Mouse (Mus musculus) liver, embryonic 15.5 days (tissue): ENCODE data around the gene Anapc2. TPM values are rescaled to one million over a fixed set of nuclear protein-coding genes. Genes with fewer than 3 reads are reported as not detected.
A peak's percentile ranks its signal among the peaks of the same experiment; 100 is the strongest.

Source experiments
- ATAC-seq: fragments of 200-750 bp; cut with Nextera tagmentation; 2 replicates; pipeline ENCODE4 v1.8.0; 2017; ENCODE audit warnings: moderate number of reproducible peaks, mild to moderate bottlenecking, moderate library complexity; ENCODE audit not compliant: insufficient read depth
- H3K27ac ChIP-seq: fragments of 300-500 bp; sonication (generic); replicated peaks from 2 replicates; pipeline ENCODE4 v1.5.1; 2015; ENCODE audit warnings: mild to moderate bottlenecking, inconsistent platforms
- H3K27me3 ChIP-seq: fragments of 300-500 bp; sonication (generic); 2 replicates; pipeline ENCODE4 v1.6.1; 2015; ENCODE audit warnings: mild to moderate bottlenecking, inconsistent platforms
- H3K36me3 ChIP-seq: fragments of 300-500 bp; sonication (generic); replicated peaks from 2 replicates; pipeline ENCODE4 v1.6.1; 2015; ENCODE audit warnings: moderate library complexity, mild to moderate bottlenecking, inconsistent platforms
- H3K4me1 ChIP-seq: fragments of 300-500 bp; sonication (generic); replicated peaks from 2 replicates; pipeline ENCODE4 v1.6.1; 2015; ENCODE audit warnings: inconsistent platforms
- H3K4me2 ChIP-seq: fragments of 300-500 bp; sonication (generic); 2 replicates; pipeline ENCODE4 v1.6.1; 2015; ENCODE audit warnings: moderate library complexity, mild to moderate bottlenecking, inconsistent platforms
- H3K4me3 ChIP-seq: fragments of 300-500 bp; sonication (generic); replicated peaks from 2 replicates; pipeline ENCODE4 v1.5.1; 2015; ENCODE audit warnings: mild to moderate bottlenecking, inconsistent platforms
- H3K9ac ChIP-seq: fragments of 300-500 bp; sonication (generic); 2 replicates; pipeline ENCODE4 v1.6.1; 2015; ENCODE audit warnings: moderate library complexity, mild to moderate bottlenecking, inconsistent platforms
- H3K9me3 ChIP-seq: fragments of 300-500 bp; sonication (generic); replicated peaks from 2 replicates; pipeline ENCODE4 v1.6.1; 2016; ENCODE audit warnings: inconsistent platforms
- WGBS: fragments of 180-500 bp; shearing (Covaris S2); methylation state at CpG from one replicate; pipeline ENCODE4 v1.1.7; 2015; ENCODE audit warnings: mixed read lengths; ENCODE audit not compliant: insufficient replicate concordance; 5-methylcytosine and 5-hydroxymethylcytosine counted together
- polyA plus RNA-seq: library from polyadenylated mRNA; unstranded; fragments of >200 nt; fragmentation: Nextera tagmentation; extraction: Ambion mirVana; gene quantifications from 2 replicates; pipeline ENCODE4 v1.2.1, GENCODE M21; 2015

The Anapc2 gene
- polyA plus RNA-seq, 1 experiment from 2014 or later, result 41.7 TPM

DNA sequence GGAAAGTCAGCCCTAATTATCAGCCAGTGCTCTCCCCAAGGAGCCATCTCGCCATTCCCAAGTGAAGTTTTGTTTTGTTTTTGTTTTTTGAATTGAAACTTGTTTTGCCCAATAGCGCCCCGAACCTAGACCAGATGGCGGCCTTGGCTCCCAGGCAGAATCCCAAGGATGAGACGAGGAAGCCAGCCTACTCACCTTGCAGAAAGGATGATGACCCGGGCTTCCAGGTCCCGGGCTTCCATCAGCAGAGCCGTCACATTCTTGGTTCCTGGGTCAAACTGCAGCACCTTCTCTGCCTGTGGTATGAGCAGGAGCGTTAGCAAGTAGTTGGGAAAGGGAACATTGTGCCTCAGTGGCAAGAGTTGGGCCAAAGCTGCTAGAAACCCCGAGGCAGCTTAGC, 37.9 kb downstream of the Anapc2 start:
- ATAC-seq, result no peak
- WGBS, result 35% methylated on average over 10 of the region's 10 CpGs
- no peak overlapping the region for H3K27ac ChIP-seq
- peaks cover 3% of the 10 kb centered on the region for H3K4me1 ChIP-seq
- H3K4me3 ChIP-seq, result no peak overlapping the region
- peaks cover 98% of the 10 kb centered on the region for H3K27me3 ChIP-seq
- H3K36me3 ChIP-seq, result no peaks in the 10 kb centered on the region
- no peak overlapping the region for H3K4me2 ChIP-seq
- H3K9ac ChIP-seq, result no peak overlapping the region
- H3K9me3 ChIP-seq, result no peaks in the 10 kb centered on the region

DNA sequence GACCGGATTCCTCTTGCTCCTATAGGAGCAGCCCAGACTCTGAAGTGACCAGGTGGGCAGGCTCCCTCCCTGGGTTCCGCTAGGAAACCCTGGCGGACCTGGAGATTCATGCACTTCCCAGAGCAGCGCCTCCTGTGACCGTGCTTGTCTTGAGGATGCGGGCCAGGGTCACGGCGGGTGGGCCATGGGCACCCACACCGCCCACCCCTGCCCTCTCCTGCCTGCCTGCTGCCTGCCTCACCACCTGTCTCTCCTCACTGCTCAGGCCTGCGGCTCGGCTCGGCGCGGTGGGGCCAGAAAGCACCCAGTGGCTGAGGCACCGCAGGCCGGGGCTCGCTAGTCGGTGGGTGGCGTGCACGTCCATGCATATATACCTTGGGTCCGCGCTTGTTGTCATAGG, 38.7 kb downstream of the Anapc2 start:
- Histone ChIP-seq H3K9me3 (no peaks in the 10 kb centered on the region), H3K4me3 (no peak overlapping the region), H3K27ac (no peak overlapping the region), H3K4me1 (no peaks in the 10 kb centered on the region), H3K27me3 (peaks cover 98% of the 10 kb centered on the region), H3K36me3 (no peaks in the 10 kb centered on the region), H3K4me2 (no peak overlapping the region; the same call in 1 of the 2 replicates), H3K9ac (no peak overlapping the region)
- ATAC-seq, result no peak
- WGBS, result 2% methylated on average over 22 of the region's 22 CpGs

DNA sequence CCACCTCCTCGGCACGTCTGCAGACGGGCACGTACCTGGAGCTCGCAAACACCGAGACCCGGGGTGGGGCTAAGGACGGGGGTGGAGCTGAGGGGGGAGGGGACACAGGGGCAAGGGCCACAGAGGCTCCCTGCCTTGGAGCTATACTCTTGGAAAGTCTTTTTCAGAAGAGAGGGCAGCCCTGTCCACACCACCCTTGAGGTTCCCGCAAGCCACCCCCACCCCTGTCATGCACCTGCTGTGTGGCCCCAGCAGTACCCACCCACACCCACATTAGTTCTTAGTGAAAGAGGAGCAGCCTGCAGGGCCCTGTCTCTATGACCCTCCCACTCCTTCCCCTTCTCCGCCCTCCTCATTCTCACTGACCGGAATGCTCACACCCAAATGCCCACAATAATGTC, 39.2 kb downstream of the Anapc2 start:
- no peak overlapping the region; the same call in 1 of the 2 replicates for H3K4me2 ChIP-seq
- H3K36me3 ChIP-seq, result no peaks in the 10 kb centered on the region
- no peak overlapping the region for H3K9ac ChIP-seq
- no peaks in the 10 kb centered on the region for H3K4me1 ChIP-seq
- no peak overlapping the region for H3K27ac ChIP-seq
- peaks cover 98% of the 10 kb centered on the region for H3K27me3 ChIP-seq
- no peaks in the 10 kb centered on the region for H3K9me3 ChIP-seq
- 3% methylated on average over 11 of the region's 11 CpGs for WGBS
- H3K4me3 ChIP-seq, result no peak overlapping the region
- no peak for ATAC-seq

DNA sequence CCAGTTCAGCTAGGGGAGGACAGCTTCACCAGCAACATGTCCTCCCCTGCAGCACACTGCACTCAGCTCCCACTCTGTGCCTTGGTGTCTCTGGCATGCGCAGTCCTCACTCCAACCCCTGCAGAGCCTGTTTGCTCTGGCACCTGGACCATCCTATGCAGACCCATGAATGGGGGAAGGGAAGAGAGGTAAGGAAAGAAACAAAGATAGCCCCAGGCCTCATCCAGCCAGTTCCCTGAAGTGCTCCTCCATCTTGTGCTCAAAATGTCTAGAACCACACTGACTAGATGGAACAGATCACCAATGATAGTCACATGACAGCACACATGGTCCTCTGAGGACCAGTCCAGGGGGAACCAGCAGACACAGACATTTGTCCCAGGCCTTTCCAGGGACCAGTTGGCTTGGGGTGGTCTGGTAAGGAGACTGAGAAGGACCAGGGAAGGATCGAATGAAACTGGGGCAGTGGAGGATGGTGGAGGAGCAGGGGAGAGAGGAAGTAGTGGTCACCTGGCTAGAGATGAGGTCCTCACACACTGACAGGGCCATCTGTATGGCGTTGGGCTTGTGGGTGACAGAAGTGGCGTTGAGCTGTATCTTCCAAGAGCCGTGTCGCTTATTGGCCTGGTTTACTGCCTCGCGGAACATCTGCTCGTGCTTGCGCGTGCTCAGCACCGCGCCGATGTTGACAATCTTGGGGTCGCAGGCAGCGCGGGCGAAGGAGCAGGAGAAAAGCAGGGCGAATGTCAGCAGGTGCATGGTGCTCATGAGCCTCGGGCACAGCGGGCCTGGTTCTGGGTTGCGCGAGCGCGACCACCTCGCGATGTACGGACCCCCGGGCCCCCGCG, 46.1 kb downstream of the Anapc2 start:
- Histone ChIP-seq H3K9me3 (no peaks in the 10 kb centered on the region), H3K4me1 (peaks cover 8% of the 10 kb centered on the region), H3K27ac (no peak overlapping the region), H3K9ac (no peak overlapping the region), H3K4me3 (peak overlapping the region; percentile 25; the same call in 1 of the 2 replicates), H3K27me3 (peaks cover 89% of the 10 kb centered on the region), H3K4me2 (peak overlapping the region; percentile 49), H3K36me3 (no peaks in the 10 kb centered on the region)
- ATAC-seq, result no peak
- 4% methylated on average over 31 of the region's 31 CpGs for WGBS

DNA sequence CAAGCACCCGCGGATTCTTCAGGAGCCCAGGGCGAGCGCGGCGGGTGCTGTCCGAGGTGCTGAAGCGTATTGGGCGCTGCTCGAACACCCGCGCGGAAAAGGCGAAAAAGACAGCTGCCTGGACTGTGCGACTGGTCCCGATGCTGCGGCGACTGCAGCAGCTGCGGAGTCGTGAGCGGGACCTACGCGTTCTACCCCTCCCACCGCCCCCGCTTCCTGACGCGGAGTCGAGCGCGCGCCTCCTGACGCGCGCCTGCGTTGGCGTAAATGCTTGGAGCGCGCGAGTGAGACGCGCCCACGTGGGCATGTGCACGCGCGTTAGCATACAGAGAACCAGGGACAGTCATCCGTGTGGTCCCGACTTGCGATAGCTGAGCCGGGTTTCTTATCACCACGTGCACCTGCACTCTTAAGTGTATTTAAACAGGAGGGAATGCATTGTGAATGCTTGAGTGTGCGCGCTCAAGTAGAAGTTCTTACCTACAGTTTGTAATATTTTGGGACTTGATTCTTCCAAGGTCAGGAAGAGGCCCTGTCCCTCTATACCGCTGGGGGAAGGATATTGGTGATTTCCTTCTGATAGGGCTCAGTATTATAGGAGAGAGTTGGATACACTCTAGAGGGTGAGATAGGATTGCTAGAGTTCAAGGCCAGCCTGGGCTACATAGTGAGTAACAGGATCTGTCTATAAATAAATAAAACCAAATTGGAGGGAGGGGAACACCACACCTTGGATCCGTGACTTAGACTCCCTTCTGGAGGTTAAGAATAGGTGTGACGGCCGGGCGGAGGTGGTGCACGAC, 46.9 kb downstream of the Anapc2 start, which contains the start of gene Grin1:
Gene Grin1 (minus strand): TSS at position 217 of the 803 bp plus-strand sequence.
- Histone ChIP-seq H3K9ac (no peak within 1 kb of the TSS), H3K36me3 (no peaks in the 10 kb centered on the region), H3K4me3 (peak within 1 kb of the TSS; percentile 25), H3K27ac (no peak within 1 kb of the TSS), H3K4me1 (peaks cover 8% of the 10 kb centered on the region), H3K9me3 (no peaks in the 10 kb centered on the region), H3K4me2 (peak within 1 kb of the TSS; percentile 49), H3K27me3 (peaks cover 81% of the 10 kb centered on the region)
- no peak for ATAC-seq
- 9% methylated on average over 58 of the region's 58 CpGs for WGBS

DNA sequence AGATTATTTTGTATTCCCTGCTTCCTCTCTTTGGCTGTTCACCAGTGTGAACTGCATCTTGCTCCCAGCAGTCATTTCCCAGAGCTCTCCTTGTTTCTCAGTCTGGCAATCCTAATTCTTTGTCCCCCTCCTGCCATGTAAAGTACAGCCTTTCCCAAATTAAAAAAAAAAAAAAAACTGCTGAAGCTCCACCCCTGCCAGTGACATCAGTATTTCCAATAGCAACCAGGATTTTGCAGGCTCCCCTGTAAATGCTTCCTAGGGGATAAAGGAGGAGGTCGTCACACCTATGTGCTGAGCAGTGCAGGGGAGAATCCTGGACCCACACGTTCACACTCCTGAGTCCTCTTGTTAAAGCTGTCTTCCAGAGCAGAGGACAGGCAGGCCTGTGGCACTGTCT, 47.8 kb downstream of the Anapc2 start:
- H3K9ac ChIP-seq, result no peak overlapping the region
- no peak for ATAC-seq
- no peaks in the 10 kb centered on the region for H3K9me3 ChIP-seq
- H3K4me1 ChIP-seq, result peaks cover 8% of the 10 kb centered on the region
- no peak overlapping the region for H3K4me3 ChIP-seq
- H3K27me3 ChIP-seq, result peaks cover 72% of the 10 kb centered on the region
- no peaks in the 10 kb centered on the region for H3K36me3 ChIP-seq
- WGBS, result 18% methylated on average over 2 of the region's 2 CpGs
- H3K27ac ChIP-seq, result no peak overlapping the region
- H3K4me2 ChIP-seq, result no peak overlapping the region

DNA sequence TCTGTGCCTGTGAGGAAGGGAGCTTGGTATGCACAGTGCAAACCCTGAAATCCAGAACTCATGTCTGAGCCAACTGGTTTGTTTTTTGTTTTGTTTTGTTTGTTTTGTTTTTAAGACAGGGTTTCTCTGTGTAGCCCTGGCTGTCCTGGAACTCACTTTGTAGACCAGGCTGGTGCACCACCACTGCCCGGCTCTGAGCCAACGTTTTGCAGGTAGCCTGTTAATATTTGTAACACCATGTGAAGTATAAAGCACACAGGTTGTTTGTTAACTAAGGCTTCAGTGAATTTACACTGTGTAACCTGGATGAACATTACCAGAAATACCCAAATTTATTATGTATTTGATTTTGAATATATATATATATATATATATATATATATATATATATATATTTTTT, 53.8 kb downstream of the Anapc2 start:
- no peaks in the 10 kb centered on the region for H3K36me3 ChIP-seq
- H3K4me1 ChIP-seq, result peaks cover under 1% of the 10 kb centered on the region
- no peaks in the 10 kb centered on the region for H3K9me3 ChIP-seq
- H3K27ac ChIP-seq, result no peak overlapping the region
- WGBS, result 46% methylated on average over 2 of the region's 2 CpGs
- H3K27me3 ChIP-seq, result peaks cover 15% of the 10 kb centered on the region; the same call in 1 of the 2 replicates
- no peak overlapping the region for H3K4me2 ChIP-seq
- no peak for ATAC-seq
- H3K9ac ChIP-seq, result no peak overlapping the region
- H3K4me3 ChIP-seq, result no peak overlapping the region

DNA sequence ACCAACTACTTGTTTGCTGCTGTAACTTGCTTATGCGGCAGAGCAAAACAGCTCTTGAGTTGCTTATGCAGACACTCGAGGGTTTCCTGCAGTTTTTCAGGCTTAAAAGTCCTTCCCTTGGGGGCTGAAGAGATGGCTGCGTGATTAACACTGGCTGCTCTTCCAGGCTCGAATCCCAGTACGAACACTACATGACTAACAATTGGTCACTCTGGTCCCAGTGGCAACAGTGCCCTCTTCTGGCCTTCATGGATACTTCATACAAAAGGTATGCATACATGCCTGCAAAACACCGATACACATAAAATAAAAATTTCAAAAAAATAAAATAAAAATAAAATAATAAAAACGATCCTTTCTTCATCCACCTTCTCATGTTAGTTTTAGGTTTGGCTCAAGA, 56.2 kb downstream of the Anapc2 start:
- no peaks in the 10 kb centered on the region for H3K9me3 ChIP-seq
- H3K27me3 ChIP-seq, result no peaks in the 10 kb centered on the region
- no peak overlapping the region for H3K27ac ChIP-seq
- H3K4me2 ChIP-seq, result no peak overlapping the region
- H3K4me1 ChIP-seq, result peaks cover 19% of the 10 kb centered on the region
- WGBS, result 34% methylated on average over 7 of the region's 7 CpGs
- no peak overlapping the region for H3K4me3 ChIP-seq
- H3K9ac ChIP-seq, result no peak overlapping the region
- no peaks in the 10 kb centered on the region for H3K36me3 ChIP-seq
- no peak for ATAC-seq

DNA sequence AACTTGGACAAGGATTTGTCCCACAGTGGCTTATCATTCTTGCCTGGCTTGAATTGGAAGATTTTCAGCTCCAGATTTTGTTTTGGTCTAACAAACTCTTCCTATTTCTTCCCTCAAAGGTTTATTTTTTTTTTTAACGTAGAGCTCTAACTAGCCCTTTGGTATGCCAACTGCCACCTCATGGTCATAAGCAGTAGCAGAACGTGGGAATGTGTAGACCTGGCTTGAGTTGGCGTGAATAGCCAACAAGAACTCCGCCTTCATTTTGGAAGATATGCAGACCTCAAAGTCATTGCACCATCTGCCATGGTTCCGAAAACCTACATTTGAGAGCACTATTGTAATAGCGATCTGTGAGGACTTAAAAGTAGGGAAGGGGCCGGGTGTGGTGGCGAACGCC, 59.2 kb downstream of the Anapc2 start:
- Histone ChIP-seq H3K9me3 (no peaks in the 10 kb centered on the region), H3K4me2 (peak overlapping the region; percentile 92), H3K9ac (peak overlapping the region; percentile 94), H3K27me3 (no peaks in the 10 kb centered on the region), H3K4me1 (peaks cover 34% of the 10 kb centered on the region), H3K27ac (peak overlapping the region; percentile 90; the same call in 1 of the 2 replicates), H3K36me3 (peaks cover 25% of the 10 kb centered on the region), H3K4me3 (peak overlapping the region; percentile 95)
- WGBS, result 42% methylated on average over 9 of the region's 9 CpGs
- no peak for ATAC-seq

DNA sequence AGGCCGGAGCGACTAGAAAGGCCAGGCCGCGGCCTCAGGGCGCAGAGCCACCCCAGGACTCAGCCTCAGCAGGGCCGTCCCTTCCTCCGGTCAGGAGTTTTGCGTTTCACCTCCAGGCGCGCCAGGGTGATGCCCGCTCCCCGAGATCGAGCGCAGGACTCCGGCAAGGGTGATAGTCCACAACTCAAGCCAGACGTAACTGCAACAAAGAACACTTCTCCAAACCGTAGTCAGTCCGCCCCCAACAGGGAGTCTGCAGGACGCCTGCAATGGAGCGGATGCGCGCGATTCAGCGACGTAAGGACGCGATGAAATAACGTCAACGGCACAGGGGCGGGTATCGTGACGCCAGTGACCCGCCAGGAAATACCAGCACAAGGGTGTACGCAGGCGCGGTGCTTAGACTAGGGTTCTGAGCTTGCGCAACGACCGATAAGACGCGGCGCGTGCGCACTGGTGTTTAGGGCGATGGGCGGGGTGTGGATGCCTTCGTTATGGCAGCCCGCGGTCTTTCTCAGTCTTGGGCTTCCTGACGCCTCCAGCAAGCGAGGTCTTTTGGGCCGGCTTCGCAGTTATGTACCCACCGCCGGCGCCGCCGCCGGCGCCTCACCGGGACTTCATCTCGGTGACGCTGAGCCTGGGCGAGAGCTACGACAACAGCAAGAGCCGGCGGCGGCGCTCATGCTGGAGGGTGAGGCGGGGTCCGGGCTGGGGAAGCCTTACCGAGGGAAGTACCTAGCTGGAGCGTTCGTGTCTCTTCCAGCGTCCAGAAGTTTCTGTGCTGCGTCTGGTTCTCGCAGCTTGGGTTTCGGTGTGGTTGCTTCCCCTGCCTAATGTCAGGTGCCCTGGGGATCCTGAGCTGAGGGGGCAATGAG, 60.2 kb downstream of the Anapc2 start, which contains the start of gene Man1b1:
Gene Man1b1 (plus strand): TSS at position 53 of the 875 bp plus-strand sequence.
- peaks cover 36% of the 10 kb centered on the region for H3K36me3 ChIP-seq
- peak within 1 kb of the TSS; percentile 90 for H3K27ac ChIP-seq
- H3K27me3 ChIP-seq, result no peaks in the 10 kb centered on the region
- H3K9ac ChIP-seq, result peak within 1 kb of the TSS; percentile 94
- ATAC-seq, result peak; percentile 97
- H3K4me1 ChIP-seq, result peaks cover 34% of the 10 kb centered on the region
- no peaks in the 10 kb centered on the region for H3K9me3 ChIP-seq
- peak within 1 kb of the TSS; percentile 92 for H3K4me2 ChIP-seq
- peak within 1 kb of the TSS; percentile 95 for H3K4me3 ChIP-seq
- WGBS, result under 1% methylated on average over 78 of the region's 78 CpGs
